Mouse (Mus musculus) erythroblast, embryonic 14.5 days (primary cell): ENCODE measurements around the gene Kidins220. TPM values are rescaled to one million over a fixed set of nuclear protein-coding genes. Genes with fewer than 3 reads are reported as not detected.

Experiments used
- H3K27me3 ChIP-seq: 2 replicates; pipeline ENCODE4 v1.6.1; 2012; ENCODE audit warnings: inconsistent platforms; ENCODE audit not compliant: control insufficient read depth
- H3K36me3 ChIP-seq: 2 replicates; pipeline ENCODE4 v1.6.1; 2012; ENCODE audit warnings: mild to moderate bottlenecking, inconsistent platforms; ENCODE audit not compliant: control insufficient read depth
- H3K4me1 ChIP-seq: 2 replicates; pipeline ENCODE4 v1.6.1; 2012; ENCODE audit warnings: inconsistent platforms; ENCODE audit not compliant: control insufficient read depth
- H3K4me3 ChIP-seq: replicated peaks from 2 replicates; pipeline ENCODE3; 2012; ENCODE audit warnings: moderate library complexity, mild to moderate bottlenecking, inconsistent platforms
- H3K9me3 ChIP-seq: 2 replicates; pipeline ENCODE4 v1.6.1; 2012; ENCODE audit warnings: low read length, inconsistent platforms, mixed read lengths; ENCODE audit not compliant: control insufficient read depth
- GATA1 ChIP-seq: IDR thresholded peaks from 2 replicates; pipeline ENCODE4 v1.6.1; 2012; ENCODE audit warnings: low read length, inconsistent platforms, mixed read lengths
- TAL1 ChIP-seq: IDR thresholded peaks from 3 replicates; pipeline ENCODE4 v1.6.1; 2012; ENCODE audit warnings: low read length, inconsistent platforms, mixed read lengths
- polyA plus RNA-seq: library from polyadenylated mRNA; stranded (reverse); fragments of >175 nt; gene quantifications from 2 replicates; pipeline ENCODE4 v1.2.3, GENCODE M21; 2012

The Kidins220 gene
- polyA plus RNA-seq, 1 experiment, result 0.32 TPM

DNA sequence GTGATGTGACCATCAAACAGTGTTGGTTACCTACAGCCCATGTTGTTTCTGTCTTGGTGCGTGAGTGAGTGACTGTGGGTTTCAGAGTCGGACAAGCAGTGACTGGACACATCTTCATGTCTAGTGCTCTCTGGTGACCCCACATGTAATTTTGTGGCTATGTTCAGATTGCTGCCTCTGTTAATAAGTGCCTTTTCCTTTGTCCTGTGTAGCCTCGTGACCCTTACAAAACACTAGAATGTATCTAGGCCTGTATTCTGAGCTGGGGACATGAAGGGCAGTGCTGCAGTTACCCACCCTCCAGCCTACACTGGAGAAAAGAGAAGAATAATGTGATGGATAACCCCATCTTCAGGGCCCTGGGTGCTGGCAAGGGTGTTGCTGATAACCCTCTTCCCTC lies 16.2 kb upstream of the Kidins220 start:
- Histone ChIP-seq H3K27me3 (no peaks in the 10 kb centered on the region), H3K4me1 (peaks cover 9% of the 10 kb centered on the region), H3K9me3 (no peaks in the 10 kb centered on the region), H3K4me3 (no peak overlapping the region), H3K36me3 (peaks cover 43% of the 10 kb centered on the region)
- TF ChIP-seq TAL1 (no peak), GATA1 (no peak)

DNA sequence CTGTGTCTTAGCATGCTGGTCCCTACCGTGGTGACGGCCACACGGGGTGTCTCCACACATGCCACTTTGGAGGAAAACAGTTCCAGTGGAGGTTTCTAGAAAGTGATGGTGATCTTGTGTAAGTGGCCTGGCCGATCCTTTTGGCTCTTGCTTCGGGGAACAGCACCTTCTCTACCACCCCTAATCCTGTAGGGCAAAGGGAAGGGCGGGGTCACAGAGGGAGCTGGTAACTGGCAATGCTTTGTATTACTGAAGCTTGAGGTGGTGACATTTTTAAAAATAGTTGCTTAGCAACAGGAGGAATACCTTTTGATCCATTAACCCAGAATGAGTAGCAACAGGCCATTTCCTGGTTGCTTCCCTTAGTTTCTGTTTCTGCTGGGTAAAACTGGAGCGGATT lies 12.9 kb upstream of the Kidins220 start:
- Histone ChIP-seq H3K4me1 (peaks cover 12% of the 10 kb centered on the region), H3K9me3 (no peaks in the 10 kb centered on the region)
- TF ChIP-seq GATA1, result no peak
- TF ChIP-seq TAL1, result no peak

DNA sequence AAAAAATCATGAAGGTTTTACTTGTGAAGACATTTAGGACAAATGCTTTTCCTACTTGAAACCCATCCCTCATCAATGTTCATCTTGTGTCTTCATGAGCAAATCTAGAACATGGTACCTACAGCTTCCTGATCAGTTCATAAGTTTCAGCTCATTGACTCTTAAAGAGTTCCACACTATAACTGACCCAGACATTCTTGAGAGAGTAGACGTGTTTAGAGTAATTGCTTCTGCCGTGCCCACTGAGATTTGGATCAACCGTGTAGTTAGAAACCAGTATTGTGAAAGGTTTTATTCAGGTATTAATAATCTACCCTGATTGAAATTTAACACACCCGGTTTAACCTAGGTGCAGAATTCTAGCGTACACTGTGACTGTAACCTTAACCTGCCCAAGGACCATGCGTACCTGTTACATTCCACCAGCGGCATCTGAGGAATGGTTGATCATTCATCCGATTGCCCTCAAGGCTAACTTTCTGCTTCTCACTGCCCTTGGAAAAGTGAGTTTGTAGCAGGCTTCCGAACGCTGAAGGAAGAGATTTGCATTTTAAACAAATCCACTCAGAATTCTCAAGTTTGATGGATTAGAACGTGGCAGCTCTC lies 12.3 kb upstream of the Kidins220 start:
- Histone ChIP-seq H3K9me3 (no peaks in the 10 kb centered on the region), H3K4me3 (no peak overlapping the region), H3K36me3 (peaks cover 25% of the 10 kb centered on the region), H3K27me3 (no peaks in the 10 kb centered on the region), H3K4me1 (peaks cover 12% of the 10 kb centered on the region)
- TF ChIP-seq GATA1 (no peak), TAL1 (no peak)

More for the DNA sequence above, 12.9 kb upstream of the Kidins220 start:
- no peak overlapping the region for H3K4me3 ChIP-seq
- no peaks in the 10 kb centered on the region for H3K27me3 ChIP-seq
- H3K36me3 ChIP-seq, result peaks cover 27% of the 10 kb centered on the region

DNA sequence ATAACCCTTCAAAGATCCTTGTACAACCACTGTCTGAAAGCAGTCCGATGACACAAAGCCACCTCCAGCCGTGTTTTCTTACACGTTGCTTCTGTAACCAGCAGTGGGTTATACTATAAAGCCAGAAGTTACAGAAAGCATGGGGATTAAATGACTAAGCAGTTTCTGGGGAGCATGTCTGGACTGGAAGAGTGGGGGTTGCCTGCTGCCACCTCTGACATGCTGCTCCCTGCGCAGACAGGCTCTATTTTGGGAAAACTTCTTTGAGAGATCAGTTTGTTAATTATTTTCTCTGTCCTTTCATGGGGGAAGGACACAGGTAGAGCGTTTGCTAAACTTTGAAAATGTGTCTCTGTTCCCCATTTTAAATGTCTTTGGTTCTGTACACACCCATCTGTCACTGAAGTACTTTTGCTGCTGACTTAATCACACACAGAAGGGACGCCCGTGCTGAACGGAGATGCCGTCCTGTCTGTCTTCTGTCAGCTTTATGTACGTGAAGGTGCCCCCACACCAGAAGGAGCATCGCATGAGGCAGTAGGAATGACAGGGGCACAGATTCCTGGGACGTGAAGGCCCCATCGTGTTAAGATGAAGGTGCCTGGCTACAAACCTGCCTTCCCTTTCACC lies 11.2 kb upstream of the Kidins220 start:
- Histone ChIP-seq H3K4me1 (peaks cover 12% of the 10 kb centered on the region), H3K4me3 (no peak overlapping the region), H3K27me3 (no peaks in the 10 kb centered on the region), H3K9me3 (no peaks in the 10 kb centered on the region), H3K36me3 (peaks cover 16% of the 10 kb centered on the region)
- no peak for TF ChIP-seq TAL1

DNA sequence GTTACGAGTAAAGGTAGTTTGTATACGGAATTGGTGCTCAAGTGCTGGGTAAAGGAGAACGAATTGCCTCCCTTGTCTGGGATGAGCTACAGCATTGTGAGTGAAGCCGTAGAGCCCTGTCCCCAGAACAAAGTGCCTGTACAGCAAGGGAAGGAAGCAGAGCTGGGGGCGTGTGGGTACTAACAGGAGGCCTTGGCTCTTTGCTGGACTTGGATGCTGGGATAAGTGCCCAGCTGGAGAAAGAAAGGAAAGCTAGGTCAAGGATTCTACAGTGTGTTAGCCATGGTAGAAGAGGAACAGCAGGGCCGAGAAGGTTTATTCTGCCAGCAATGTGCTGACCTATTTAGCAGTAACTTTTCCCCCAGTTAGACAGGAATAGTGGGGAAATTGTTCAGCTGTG lies 9.3 kb upstream of the Kidins220 start:
- Histone ChIP-seq H3K4me1 (peaks cover 12% of the 10 kb centered on the region), H3K36me3 (peaks cover 3% of the 10 kb centered on the region), H3K4me3 (no peak overlapping the region), H3K9me3 (no peaks in the 10 kb centered on the region), H3K27me3 (peaks cover 2% of the 10 kb centered on the region; the same call in 1 of the 2 replicates)
- no peak for TF ChIP-seq GATA1
- TF ChIP-seq TAL1, result no peak

DNA sequence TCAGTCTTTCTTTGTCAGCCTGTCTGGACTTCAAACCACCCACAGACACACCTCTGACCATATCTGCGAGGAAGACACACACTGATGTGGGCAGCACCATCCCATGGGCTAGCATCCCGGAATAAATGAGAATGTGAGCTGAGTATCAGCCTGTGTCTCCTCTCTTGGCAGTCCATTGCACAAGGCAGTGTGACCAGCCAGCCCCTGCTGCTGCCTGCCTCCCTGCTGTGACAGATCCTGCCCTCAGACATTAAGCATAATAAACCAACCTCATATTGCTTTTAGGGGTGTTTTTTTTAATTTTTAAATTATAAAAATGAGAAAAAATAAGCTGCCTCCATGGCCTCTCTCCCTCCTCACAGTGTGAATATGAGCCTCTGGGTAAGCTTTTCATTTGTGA lies 8.7 kb upstream of the Kidins220 start:
- TF ChIP-seq GATA1, result no peak
- no peak for TF ChIP-seq TAL1
- Histone ChIP-seq H3K27me3 (peaks cover 2% of the 10 kb centered on the region; the same call in 1 of the 2 replicates), H3K36me3 (peaks cover 3% of the 10 kb centered on the region; the same call in 1 of the 2 replicates), H3K4me1 (peaks cover 12% of the 10 kb centered on the region), H3K4me3 (no peak overlapping the region), H3K9me3 (no peaks in the 10 kb centered on the region)

DNA sequence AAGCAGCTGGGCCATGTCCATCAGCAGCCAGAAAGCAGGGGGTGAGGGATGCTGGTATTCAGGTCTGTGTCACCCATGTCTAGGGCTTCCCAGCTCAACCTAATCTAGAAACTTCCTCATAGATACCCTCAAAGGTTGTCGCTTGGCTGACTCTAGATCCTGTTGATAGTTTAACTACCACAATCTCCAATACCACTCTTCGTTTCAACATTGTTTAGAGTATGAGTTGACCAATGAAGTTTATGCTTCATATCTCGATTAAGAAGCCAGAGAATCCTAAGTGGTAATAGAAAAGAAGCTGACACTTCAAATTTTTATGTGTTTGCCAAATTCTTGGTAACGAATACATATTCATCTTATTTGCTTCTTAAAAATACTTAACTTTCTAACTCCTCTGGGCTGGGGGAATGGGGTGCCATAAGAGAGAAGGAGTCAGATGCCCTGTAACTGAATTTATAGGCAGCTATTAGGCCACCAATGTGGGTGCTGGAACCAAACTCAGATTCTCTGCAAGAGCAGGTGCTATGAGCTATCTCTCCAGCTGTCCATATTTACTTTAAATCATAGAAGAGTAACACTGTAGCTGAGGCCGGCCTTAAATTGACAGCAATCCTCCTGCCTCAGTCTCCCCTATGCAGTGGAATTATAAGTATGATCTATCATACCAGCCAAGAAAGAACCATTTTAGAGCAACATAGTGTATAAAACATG lies 3.1 kb upstream of the Kidins220 start:
- TF ChIP-seq TAL1, result no peak
- TF ChIP-seq GATA1, result no peak
- Histone ChIP-seq H3K36me3 (no peaks in the 10 kb centered on the region), H3K4me3 (no peak overlapping the region), H3K27me3 (peaks cover 9% of the 10 kb centered on the region), H3K9me3 (peaks cover 2% of the 10 kb centered on the region; the same call in 1 of the 2 replicates), H3K4me1 (peaks cover 21% of the 10 kb centered on the region)

DNA sequence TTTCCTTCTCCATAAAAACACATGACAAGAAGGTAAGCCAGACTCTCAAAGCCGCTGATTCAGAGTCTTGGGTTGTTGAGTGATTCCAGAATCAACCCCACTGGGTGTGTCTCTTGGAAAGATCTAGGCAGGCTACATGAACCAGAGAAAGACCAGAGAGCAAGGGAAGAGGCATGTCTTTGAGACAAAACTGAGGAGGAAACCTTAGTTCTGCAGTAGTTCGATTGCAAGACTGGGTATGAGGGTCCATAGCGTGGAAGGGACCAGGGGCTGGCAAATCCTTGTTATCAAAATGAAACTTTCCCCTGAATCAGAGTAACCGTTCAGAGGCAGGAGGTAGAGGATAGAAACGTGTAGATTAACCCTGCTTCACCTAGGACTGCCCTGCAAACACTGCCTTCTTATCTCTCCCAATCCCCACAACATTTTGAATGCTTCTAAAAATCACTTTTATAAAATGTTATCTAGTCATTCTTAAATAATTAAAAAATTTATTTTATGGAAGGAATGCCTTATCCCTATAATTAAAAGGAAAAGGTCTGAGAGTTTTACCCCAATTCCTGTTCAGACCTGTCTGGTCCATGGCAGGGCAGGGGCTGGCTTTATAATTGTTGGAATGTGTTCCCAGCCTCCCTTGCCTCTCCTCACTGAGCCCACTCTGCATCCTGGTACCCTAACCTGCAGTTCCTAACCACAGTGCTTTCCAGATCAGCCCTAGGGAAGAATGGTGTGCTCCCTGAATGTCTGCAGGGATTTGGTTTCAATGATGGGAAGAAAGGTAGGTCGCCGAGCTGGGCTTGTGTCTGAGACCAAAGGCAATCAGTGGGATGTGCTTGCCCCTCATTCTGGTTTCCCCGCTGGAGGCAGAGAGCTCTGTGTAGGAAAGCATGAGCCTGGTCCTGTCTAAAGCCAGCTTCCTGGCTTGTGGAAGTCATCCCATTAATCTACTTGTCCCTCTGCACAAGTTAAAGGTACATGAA lies 2.1 kb upstream of the Kidins220 start:
- peaks cover 2% of the 10 kb centered on the region; the same call in 1 of the 2 replicates for H3K9me3 ChIP-seq
- H3K36me3 ChIP-seq, result peaks cover 8% of the 10 kb centered on the region
- TF ChIP-seq TAL1 (no peak), GATA1 (no peak)
- H3K4me1 ChIP-seq, result peaks cover 24% of the 10 kb centered on the region
- peaks cover 9% of the 10 kb centered on the region for H3K27me3 ChIP-seq
- H3K4me3 ChIP-seq, result no peak overlapping the region

DNA sequence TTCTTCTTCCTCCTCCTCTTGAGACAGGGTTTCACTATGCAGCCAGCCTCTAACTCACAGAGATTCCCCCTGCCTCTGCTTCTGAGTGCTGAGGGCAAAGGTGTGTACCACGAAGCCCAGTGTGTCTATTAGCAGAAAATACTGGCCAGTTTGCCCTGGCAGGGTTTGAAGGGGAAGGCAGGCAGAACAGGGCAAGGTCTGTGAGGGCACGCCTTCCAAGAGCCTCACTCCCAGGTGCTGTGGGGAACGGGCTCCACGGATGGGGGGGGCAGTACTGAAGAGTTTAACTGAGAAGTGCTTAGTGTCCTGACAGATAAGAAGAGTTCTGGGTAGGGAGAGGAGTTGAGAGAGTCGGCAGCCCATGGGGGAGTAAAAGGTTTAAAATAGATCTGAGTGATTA lies 1.1 kb upstream of the Kidins220 start:
- Histone ChIP-seq H3K36me3 (peaks cover 8% of the 10 kb centered on the region), H3K4me3 (no peak overlapping the region), H3K9me3 (peaks cover 2% of the 10 kb centered on the region; the same call in 1 of the 2 replicates), H3K4me1 (peaks cover 24% of the 10 kb centered on the region), H3K27me3 (peaks cover 9% of the 10 kb centered on the region)
- TF ChIP-seq TAL1, result no peak
- TF ChIP-seq GATA1, result no peak
